Mouse (Mus musculus): ENCODE measurements around the gene Supt5. TPM values are rescaled to one million over a fixed set of nuclear protein-coding genes. Genes with fewer than 3 reads are reported as not detected.

Supt5 gene
- total and polyA plus RNA-seq, 3 experiments: 66.0 to 448 (median 156) TPM

GRCm38 (mm10) chr7:28375176-28375921 lies 36.8 kb upstream of the Supt5 start:
- Histone ChIP-seq H3K36me3 (ENCODE audit: control insufficient read depth in 1 of 2, insufficient read depth in 2 of 2, low read length in 2 of 2) (peaks cover 0 to 8% of the 10 kb centered on the region in 2 experiments; a peak in 2 of 4 replicates), H3K9me3 (replicated peaks; ENCODE audit: insufficient read depth, low read length) (no peaks in the 10 kb centered on the region), H3K4me1 (ENCODE audit: control insufficient read depth in 1 of 2, insufficient read depth in 2 of 2, low read length in 2 of 2) (peaks cover 1 to 18% of the 10 kb centered on the region in 2 experiments; a peak in 3 of 4 replicates), H3K79me2 (ENCODE audit: control insufficient read depth, insufficient read depth, low read length, poor library complexity) (peaks cover 5% of the 10 kb centered on the region), H3K27me3 (ENCODE audit: control insufficient read depth in 1 of 2, insufficient read depth in 2 of 2, low read length in 2 of 2) (no peaks in the 10 kb centered on the region), H3K9ac (ENCODE audit: control insufficient read depth, low read depth, low read length, poor library complexity, severe bottlenecking) (peak overlapping the region; percentile 80), H3K4me3 (ENCODE audit: control insufficient read depth in 1 of 2, insufficient read depth in 1 of 2, low read depth in 2 of 2, low read length in 2 of 2) (peak overlapping the region; percentile 68 to 83), H3K27ac (ENCODE audit: control insufficient read depth, low read depth, low read length) (peak overlapping the region; percentile 93)
- peak; percentile 96 for DNase-seq (ENCODE audit: low read depth, low spot score)
- no peak for TF ChIP-seq RCOR1 (IDR thresholded peaks at IDR 0.05; ENCODE audit: low read depth, low read length)
- TF ChIP-seq MXI1 (IDR thresholded peaks at IDR 0.05; ENCODE audit: low read depth, low read length): no peak
- peak; percentile 59; the same call in 1 of the 2 replicates for TF ChIP-seq POLR2AphosphoS2 (IDR thresholded peaks at IDR 0.05; ENCODE audit: low read length)
- peak; percentile 10; the same call in 1 of the 2 replicates for TF ChIP-seq NRF1 (IDR thresholded peaks at IDR 0.05; ENCODE audit: insufficient read depth, low read depth, low read length, poor library complexity, severe bottlenecking)
- no peak for TF ChIP-seq JUND (IDR thresholded peaks at IDR 0.05; ENCODE audit: low read depth, low read length)
- 0 out of 4 replicates have a peak, but pooled peaks of 1 of the 2 experiments have one; percentile 6 for TF ChIP-seq EP300 (IDR thresholded peaks at IDR 0.05; ENCODE audit: low read depth in 1 of 2, low read length in 2 of 2)
- TF ChIP-seq BHLHE40 (IDR thresholded peaks at IDR 0.05; ENCODE audit: borderline replicate concordance, low read depth, low read length): no peak; the same call in 1 of the 2 replicates
- TF ChIP-seq ELF1 (IDR thresholded peaks at IDR 0.05; ENCODE audit: low read depth, low read length): peak; percentile 74
- TF ChIP-seq POLR2A (IDR thresholded peaks at IDR 0.05; ENCODE audit: control insufficient read depth in 1 of 2, insufficient read depth in 1 of 2, low read depth in 1 of 2, low read length in 2 of 2, poor library complexity in 1 of 2): peak; percentile 56 to 74; a peak in 3 of 4 replicates
- TF ChIP-seq MAFK (IDR thresholded peaks at IDR 0.05; ENCODE audit: borderline replicate concordance, low read depth, low read length): no peak
- no peak for TF ChIP-seq USF2 (IDR thresholded peaks at IDR 0.05; ENCODE audit: borderline replicate concordance in 1 of 2, insufficient read depth in 1 of 2, low read depth in 1 of 2, low read length in 2 of 2)
- TF ChIP-seq CHD2 (IDR thresholded peaks at IDR 0.05; ENCODE audit: low read length): no peak
- TF ChIP-seq USF1 (IDR thresholded peaks at IDR 0.05; ENCODE audit: low read depth, low read length): no peak
- no peak for TF ChIP-seq GABPA (IDR thresholded peaks at IDR 0.05; ENCODE audit: low read depth, low read length)
- TF ChIP-seq SIN3A (IDR thresholded peaks at IDR 0.05; ENCODE audit: low read length): peak; percentile 33; the same call in 1 of the 2 replicates
- no peak for TF ChIP-seq RAD21 (IDR thresholded peaks at IDR 0.05; ENCODE audit: low read depth, low read length)
- TF ChIP-seq SMC3 (IDR thresholded peaks at IDR 0.05; ENCODE audit: low read depth, low read length): no peak
- 0 out of 2 replicates have a peak, but pooled peaks have one; percentile 62 for TF ChIP-seq MAZ (IDR thresholded peaks at IDR 0.05; ENCODE audit: low read depth, low read length)
- TF ChIP-seq ZKSCAN1 (IDR thresholded peaks at IDR 0.05; ENCODE audit: low read depth, low read length): no peak
- peak; percentile 96 for TF ChIP-seq TBP (IDR thresholded peaks at IDR 0.05; ENCODE audit: low read depth, low read length)
- TF ChIP-seq ZNF384 (IDR thresholded peaks at IDR 0.05; ENCODE audit: low read depth, low read length): no peak; the same call in 1 of the 2 replicates
- TF ChIP-seq MAX (IDR thresholded peaks at IDR 0.05; ENCODE audit: low read length): peak; percentile 45
- no peak for TF ChIP-seq MYC (IDR thresholded peaks at IDR 0.05; ENCODE audit: low read depth, low read length)
- TF ChIP-seq TCF12 (IDR thresholded peaks at IDR 0.05; ENCODE audit: low read depth, low read length): no peak
- no peak for TF ChIP-seq UBTF (IDR thresholded peaks at IDR 0.05; ENCODE audit: borderline replicate concordance, insufficient read depth, low read depth, low read length)
- no peak for TF ChIP-seq POLR2AphosphoS5 (IDR thresholded peaks at IDR 0.05; ENCODE audit: borderline replicate concordance, low read depth, low read length)
- peak; percentile 12; the same call in 1 of the 2 replicates for TF ChIP-seq ETS1 (IDR thresholded peaks at IDR 0.05; ENCODE audit: low read depth, low read length)
- 0 out of 2 replicates have a peak, but pooled peaks have one; percentile 46 for TF ChIP-seq ZMIZ1 (IDR thresholded peaks at IDR 0.05; ENCODE audit: low read depth, low read length)
- TF ChIP-seq E2F4 (IDR thresholded peaks at IDR 0.05; ENCODE audit: borderline replicate concordance, low read depth, low read length): no peak
- no peak for TF ChIP-seq MYB (IDR thresholded peaks at IDR 0.05; ENCODE audit: low read depth, low read length)
- no peak; the same call in 1 of the 2 replicates for TF ChIP-seq HCFC1 (IDR thresholded peaks at IDR 0.05; ENCODE audit: low read depth, low read length)
- no peak for TF ChIP-seq CTCF (IDR thresholded peaks at IDR 0.05 in 2 of 3, conservative IDR thresholded peaks at IDR 0.05 in 1 of 3; ENCODE audit: control insufficient read depth in 1 of 3, insufficient read depth in 1 of 3, low read depth in 2 of 3, low read length in 3 of 3, poor library complexity in 1 of 3, severe bottlenecking in 1 of 3)
- no peak for TF ChIP-seq KAT2A (conservative IDR thresholded peaks at IDR 0.05; ENCODE audit: low read depth, low read length)
- TF ChIP-seq NELFE (IDR thresholded peaks at IDR 0.05; ENCODE audit: low read depth, low read length): peak; percentile 45
- TF ChIP-seq MEF2A (IDR thresholded peaks at IDR 0.05; ENCODE audit: extremely low read depth, insufficient replicate concordance, low read depth, low read length, poor library complexity, severe bottlenecking): no peak

Data from MEL (cell line).